Mouse (Mus musculus) midbrain, postnatal 0 days (tissue): ENCODE data around the gene Slf2. TPM values are rescaled to one million over a fixed set of nuclear protein-coding genes. Genes with fewer than 3 reads are reported as not detected.

Experiments used
- ATAC-seq: fragments of 200-750 bp; cut with Nextera tagmentation; 2 replicates; pipeline ENCODE4 v1.8.0; 2017; ENCODE audit warnings: moderate number of reproducible peaks, mild to moderate bottlenecking, moderate TSS enrichment, moderate library complexity; ENCODE audit not compliant: low FRiP score
- DNase-seq: peaks from one replicate; pipeline ENCODE4 v3.0.0-alpha.2; 2015; ENCODE audit warnings: low spot score
- H3K27ac ChIP-seq: fragments of 300-500 bp; sonication (generic); 2 replicates; pipeline ENCODE4 v1.5.1; 2014; ENCODE audit warnings: low read depth, mild to moderate bottlenecking, low read length, mixed read lengths
- H3K27me3 ChIP-seq: fragments of 300-500 bp; sonication (generic); 2 replicates; pipeline ENCODE4 v1.6.1; 2014; ENCODE audit warnings: low read length, control low read depth, mixed read lengths; ENCODE audit not compliant: insufficient read depth
- H3K36me3 ChIP-seq: fragments of 300-500 bp; sonication (generic); 2 replicates; pipeline ENCODE4 v1.6.1; 2014; ENCODE audit warnings: low read length, control low read depth, mixed read lengths; ENCODE audit not compliant: insufficient read depth
- H3K4me1 ChIP-seq: fragments of 300-500 bp; sonication (generic); 2 replicates; pipeline ENCODE4 v1.6.1; 2014; ENCODE audit warnings: mild to moderate bottlenecking, control low read depth, antibody characterized with exemption, low read length, mixed read lengths; ENCODE audit not compliant: insufficient read depth
- H3K4me2 ChIP-seq: fragments of 300-500 bp; sonication (generic); 2 replicates; pipeline ENCODE4 v1.6.1; 2014; ENCODE audit warnings: low read depth, mild to moderate bottlenecking, low read length, mixed read lengths; ENCODE audit not compliant: poor library complexity, severe bottlenecking
- H3K4me3 ChIP-seq: fragments of 300-500 bp; sonication (generic); 2 replicates; pipeline ENCODE4 v1.5.1; 2014; ENCODE audit warnings: low read depth, mild to moderate bottlenecking, low read length, moderate library complexity
- H3K9ac ChIP-seq: fragments of 300-500 bp; sonication (generic); replicated peaks from 2 replicates; pipeline ENCODE4 v1.6.1; 2014; ENCODE audit warnings: mild to moderate bottlenecking, low read length, moderate library complexity, mixed read lengths; ENCODE audit not compliant: poor library complexity, severe bottlenecking
- H3K9me3 ChIP-seq: fragments of 300-500 bp; sonication (generic); 2 replicates; pipeline ENCODE4 v1.6.1; 2016; ENCODE audit warnings: low read length, control low read depth
- CTCF ChIP-seq: IDR thresholded peaks from 2 replicates; pipeline ENCODE4 v1.5.1; 2016; ENCODE audit warnings: antibody characterized with exemption, mild to moderate bottlenecking
- WGBS: fragments of 180-500 bp; shearing (Covaris S2); extraction: QIAGEN DNeasy Blood & Tissue Kit; methylation state at CpG from one replicate; pipeline ENCODE4 v1.1.7; 2014; 5-methylcytosine and 5-hydroxymethylcytosine counted together
- polyA plus RNA-seq: library from polyadenylated mRNA; unstranded; fragments of >200 nt; fragmentation: Nextera tagmentation; extraction: Ambion mirVana; gene quantifications from 2 replicates; pipeline ENCODE4 v1.2.1, GENCODE M21; 2015
- total RNA-seq: library from RNA; depleted of rRNA; stranded (reverse); fragments of >200 nt; gene quantifications from 2 replicates; pipeline ENCODE4 v1.2.3, GENCODE M21; 2014; rRNA removed

Slf2 gene
- total and polyA plus RNA-seq, 2 experiments from 2014 or later, result 22.6 to 26.8 TPM

DNA sequence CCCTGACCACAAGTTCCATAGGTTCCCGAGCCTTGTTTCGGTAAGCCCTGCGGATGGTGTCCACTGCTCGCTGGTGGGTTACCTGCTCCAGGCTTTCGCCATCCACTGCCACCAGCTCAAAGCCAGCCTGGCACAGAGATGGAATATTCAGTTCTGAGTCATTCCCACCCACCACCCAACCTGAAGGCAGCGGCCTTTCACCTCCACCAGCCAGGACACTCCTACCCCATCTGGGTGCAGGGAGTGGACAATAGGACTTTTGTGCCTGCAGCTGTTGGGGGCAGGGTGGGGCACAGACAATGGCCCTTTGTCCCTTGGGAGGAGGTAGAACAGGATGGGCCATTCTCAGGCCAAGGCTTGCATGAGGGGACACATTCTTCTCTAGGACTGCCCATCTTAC is 96.9 kb downstream of the Slf2 start:
- H3K27me3 ChIP-seq, result no peaks in the 10 kb centered on the region
- H3K4me2 ChIP-seq, result no peak overlapping the region
- no peak overlapping the region for H3K4me3 ChIP-seq
- 84% methylated on average over 6 of the region's 6 CpGs for WGBS
- no peak overlapping the region for H3K27ac ChIP-seq
- no peak for ATAC-seq
- no peak for TF ChIP-seq CTCF
- H3K9me3 ChIP-seq, result no peaks in the 10 kb centered on the region
- H3K4me1 ChIP-seq, result no peaks in the 10 kb centered on the region
- no peak for DNase-seq
- peaks cover 24% of the 10 kb centered on the region for H3K36me3 ChIP-seq
- no peak overlapping the region for H3K9ac ChIP-seq

DNA sequence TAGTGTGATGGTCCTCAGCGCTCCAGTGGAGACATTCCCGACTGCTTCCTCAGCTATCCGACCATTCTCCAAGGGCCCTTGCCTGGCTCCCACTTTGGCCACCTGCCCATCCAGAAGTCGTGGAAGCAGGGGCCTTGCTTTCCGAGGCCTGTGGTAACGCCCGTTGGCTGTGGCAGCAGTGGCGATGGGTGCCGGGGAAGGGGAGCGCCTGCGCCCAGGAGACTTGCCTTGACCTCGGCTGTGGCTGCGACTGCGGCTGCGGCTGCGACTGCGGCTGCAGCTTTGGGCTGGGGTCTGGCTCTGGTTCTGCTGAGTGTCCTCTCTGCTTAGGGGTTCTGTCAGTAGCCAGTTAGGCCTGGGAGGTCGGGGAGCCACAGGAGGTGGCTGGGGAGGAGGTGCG is 97.8 kb downstream of the Slf2 start:
- no peak overlapping the region for H3K27ac ChIP-seq
- peaks cover 24% of the 10 kb centered on the region for H3K36me3 ChIP-seq
- H3K9ac ChIP-seq, result no peak overlapping the region
- H3K27me3 ChIP-seq, result no peaks in the 10 kb centered on the region
- DNase-seq, result no peak
- 65% methylated on average over 19 of the region's 19 CpGs for WGBS
- ATAC-seq, result no peak
- no peak for TF ChIP-seq CTCF
- H3K9me3 ChIP-seq, result no peaks in the 10 kb centered on the region
- H3K4me1 ChIP-seq, result no peaks in the 10 kb centered on the region
- H3K4me3 ChIP-seq, result no peak overlapping the region
- no peak overlapping the region for H3K4me2 ChIP-seq

DNA sequence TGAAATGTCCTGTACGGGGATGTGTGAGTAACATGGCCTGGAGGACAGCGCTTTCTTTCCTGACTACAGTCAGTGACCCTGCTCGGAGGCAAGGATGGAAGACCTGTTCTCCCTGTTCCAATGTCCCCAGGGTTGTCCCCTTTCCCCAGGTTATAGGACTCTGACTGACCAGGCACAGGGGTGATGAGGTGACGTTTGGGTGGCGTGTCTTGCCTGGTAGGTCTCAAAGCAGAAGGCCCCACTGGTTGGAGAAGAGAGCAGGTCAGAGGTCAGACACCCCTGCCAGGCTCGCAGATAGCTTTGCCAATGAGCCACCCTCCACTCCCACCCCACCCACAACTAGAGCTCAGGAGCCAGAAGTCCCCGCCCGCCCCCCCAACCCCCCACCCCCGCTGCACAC is 98.6 kb downstream of the Slf2 start:
- TF ChIP-seq CTCF, result no peak
- ATAC-seq (no peak), DNase-seq (no peak)
- WGBS, result 53% methylated on average over 9 of the region's 9 CpGs
- Histone ChIP-seq H3K27me3 (no peaks in the 10 kb centered on the region), H3K4me2 (no peak overlapping the region), H3K4me3 (no peak overlapping the region), H3K4me1 (no peaks in the 10 kb centered on the region), H3K27ac (no peak overlapping the region), H3K9me3 (no peaks in the 10 kb centered on the region), H3K9ac (no peak overlapping the region), H3K36me3 (peaks cover 21% of the 10 kb centered on the region)

DNA sequence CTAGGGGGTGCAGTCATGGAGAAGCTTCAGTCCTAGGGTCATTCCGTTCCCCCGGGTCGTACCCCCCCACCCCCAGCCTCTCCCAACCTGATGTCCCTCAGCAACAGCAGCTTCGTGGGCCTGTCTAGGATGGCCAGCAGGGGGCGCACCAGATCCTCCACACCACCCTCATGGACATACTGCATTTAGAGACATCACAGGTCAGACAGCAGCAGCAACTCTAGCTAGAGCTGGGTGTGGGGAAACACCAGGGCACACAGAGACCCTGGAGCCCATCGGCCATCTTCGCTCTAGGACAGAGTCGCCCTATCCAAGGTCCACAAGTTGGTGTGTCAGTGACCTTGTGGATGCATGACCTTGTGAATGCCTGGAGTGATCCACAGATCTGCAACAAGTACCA is 99.2 kb downstream of the Slf2 start:
- no peak overlapping the region for H3K27ac ChIP-seq
- no peak overlapping the region for H3K9ac ChIP-seq
- no peaks in the 10 kb centered on the region for H3K27me3 ChIP-seq
- H3K36me3 ChIP-seq, result peaks cover 21% of the 10 kb centered on the region
- no peak overlapping the region for H3K4me3 ChIP-seq
- WGBS, result 44% methylated on average over 8 of the region's 8 CpGs
- peak; percentile 48 for DNase-seq
- peak; percentile 77 for TF ChIP-seq CTCF
- ATAC-seq, result no peak
- H3K4me2 ChIP-seq, result no peak overlapping the region
- no peaks in the 10 kb centered on the region for H3K9me3 ChIP-seq
- H3K4me1 ChIP-seq, result no peaks in the 10 kb centered on the region

DNA sequence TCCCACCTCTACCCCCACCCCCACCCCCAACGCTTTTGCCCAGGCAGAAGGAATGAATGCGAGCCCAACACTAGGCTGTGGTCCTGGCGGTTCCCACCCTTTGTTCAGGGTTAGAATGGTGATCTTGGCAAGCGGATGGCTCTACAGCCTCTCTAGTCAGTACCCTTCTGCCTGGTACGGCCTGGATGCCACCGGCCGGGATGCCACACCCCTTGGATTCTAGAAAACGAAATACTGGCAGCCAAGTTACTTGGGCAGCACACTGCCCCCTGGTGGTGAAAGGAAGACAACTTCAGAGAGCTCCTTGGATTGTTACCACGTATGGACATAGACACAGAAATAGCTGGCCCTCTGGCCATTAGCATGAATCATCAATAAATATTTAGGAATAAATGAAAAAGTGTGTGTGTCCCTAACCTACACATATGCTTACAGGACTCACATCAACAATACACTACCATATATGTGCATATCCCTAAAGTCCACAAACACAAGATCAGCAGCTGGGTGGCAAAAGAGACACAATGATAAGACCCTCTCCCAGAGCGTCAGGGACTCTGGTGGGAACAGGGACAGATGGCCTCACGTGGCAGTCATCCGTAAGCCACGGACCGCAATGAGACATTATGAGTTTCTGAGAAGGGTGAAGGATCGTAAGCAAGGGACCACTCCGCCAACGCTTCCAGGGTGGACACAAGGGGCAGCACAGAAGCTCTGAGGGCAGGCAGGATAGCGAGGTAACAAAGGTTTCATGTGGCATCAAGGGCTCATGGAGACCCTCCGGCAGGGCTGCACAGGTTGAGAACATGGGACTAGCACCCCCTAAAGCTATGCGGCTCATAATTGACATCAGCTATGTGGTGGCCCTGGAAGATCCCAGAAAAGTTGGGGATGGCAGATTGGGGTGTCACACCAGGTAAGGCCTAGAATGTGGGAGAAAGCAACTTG is 100.1 kb downstream of the Slf2 start:
- no peak overlapping the region for H3K4me3 ChIP-seq
- peak; percentile 47; the same call in 1 of the 2 replicates for ATAC-seq

DNA sequence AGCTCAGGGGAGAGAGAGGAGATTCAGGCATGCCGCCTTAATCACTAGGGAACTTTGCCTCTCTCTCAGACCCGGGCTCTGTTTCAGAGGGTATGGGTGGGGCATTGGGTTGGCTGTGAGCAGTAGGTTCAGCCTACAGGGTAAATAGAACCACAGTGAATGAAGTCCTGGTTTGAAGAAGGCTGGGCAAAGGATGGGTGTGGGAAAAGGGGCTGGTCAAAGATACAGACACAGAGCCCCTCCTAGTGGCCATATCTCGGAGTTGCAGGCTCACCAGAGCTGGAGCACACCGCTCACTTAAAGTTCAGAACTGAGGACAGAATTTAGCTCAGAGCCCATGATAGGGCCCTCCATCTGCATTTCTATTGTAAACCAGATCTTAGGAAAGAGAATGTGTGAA is 100.8 kb downstream of the Slf2 start:
- Histone ChIP-seq H3K4me2 (no peak overlapping the region), H3K9ac (no peak overlapping the region), H3K4me1 (no peaks in the 10 kb centered on the region), H3K27me3 (no peaks in the 10 kb centered on the region), H3K27ac (no peak overlapping the region), H3K36me3 (0 out of 2 replicates have a peak, but pooled peaks cover 5% of the 10 kb centered on the region), H3K4me3 (no peak overlapping the region), H3K9me3 (no peaks in the 10 kb centered on the region)
- DNase-seq, result peak; percentile 84
- WGBS, result 22% methylated on average over 4 of the region's 4 CpGs
- TF ChIP-seq CTCF, result peak; percentile 80
- ATAC-seq, result no peak

More for the DNA sequence above, 100.1 kb downstream of the Slf2 start:
- Histone ChIP-seq H3K4me2 (peak overlapping the region; percentile 29; the same call in 1 of the 2 replicates), H3K9ac (no peak overlapping the region), H3K36me3 (peaks cover 13% of the 10 kb centered on the region), H3K27ac (no peak overlapping the region), H3K9me3 (no peaks in the 10 kb centered on the region), H3K27me3 (no peaks in the 10 kb centered on the region), H3K4me1 (no peaks in the 10 kb centered on the region)
- WGBS, result 39% methylated on average over 20 of the region's 20 CpGs
- DNase-seq, result peak; percentile 92
- TF ChIP-seq CTCF, result peak; percentile 92

Other genes starting within 250 kb of the Slf2 start
- 0.28 and 0.77 TPM in 2 replicates for gene Pax2, start 175.1 kb upstream of the Slf2 start, total RNA-seq
- gene Pax2, start 175.1 kb upstream of the Slf2 start, polyA plus RNA-seq, result 0.19 and 0.21 TPM in 2 replicates
- gene Sema4g, start 58.0 kb downstream of the Slf2 start, total RNA-seq, result 63.2 and 74.8 TPM in 2 replicates
- 17.5 and 18.7 TPM in 2 replicates for gene Sema4g, start 58.0 kb downstream of the Slf2 start, polyA plus RNA-seq
- gene Twnk, start 74.5 kb downstream of the Slf2 start, total RNA-seq, result 6.1 and 6.4 TPM in 2 replicates
- gene Twnk, start 74.5 kb downstream of the Slf2 start, polyA plus RNA-seq, result 6.8 and 7.1 TPM in 2 replicates
- 55.7 and 87.6 TPM in 2 replicates for gene Mrpl43, start 75.3 kb downstream of the Slf2 start, total RNA-seq
- 98.8 and 105 TPM in 2 replicates for gene Mrpl43, start 75.3 kb downstream of the Slf2 start, polyA plus RNA-seq
- gene Lzts2, start 83.3 kb downstream of the Slf2 start, total RNA-seq, result 32.8 and 40.4 TPM in 2 replicates
- gene Lzts2, start 83.3 kb downstream of the Slf2 start, polyA plus RNA-seq, result 12.9 TPM in 2 replicates
- 5.9 and 7.2 TPM in 2 replicates for gene Pdzd7, start 114.6 kb downstream of the Slf2 start, total RNA-seq
- gene Pdzd7, start 114.6 kb downstream of the Slf2 start, polyA plus RNA-seq, result 2.9 and 3.4 TPM in 2 replicates
- gene Sfxn3, start 116.4 kb downstream of the Slf2 start, total RNA-seq, result 72.2 and 85.8 TPM in 2 replicates
- 101 and 102 TPM in 2 replicates for gene Sfxn3, start 116.4 kb downstream of the Slf2 start, polyA plus RNA-seq
- 0.94 and 2.2 TPM in 2 replicates for gene Kazald1, start 144.1 kb downstream of the Slf2 start, total RNA-seq
- gene Kazald1, start 144.1 kb downstream of the Slf2 start, polyA plus RNA-seq, result 2.2 and 2.3 TPM in 2 replicates
- not detected in 2 replicates for gene Tlx1, start 219.5 kb downstream of the Slf2 start, total RNA-seq
- not detected in 2 replicates for gene Tlx1, start 219.5 kb downstream of the Slf2 start, polyA plus RNA-seq